Mouse (Mus musculus) midbrain, embryonic 12.5 days (tissue): Measurements from ENCODE around the gene Ajap1. TPM values are rescaled to one million over a fixed set of nuclear protein-coding genes. Genes with fewer than 3 reads are reported as not detected.
A peak's percentile ranks its signal among the peaks of the same experiment; 100 is the strongest.

Experiments
- ATAC-seq: fragments of 200-750 bp; cut with Nextera tagmentation; 2 replicates; pipeline ENCODE4 v1.8.0; 2017; ENCODE audit warnings: low read depth, moderate TSS enrichment, moderate library complexity; ENCODE audit not compliant: low FRiP score
- H3K27ac ChIP-seq: fragments of 300-500 bp; sonication (generic); replicated peaks from 2 replicates; pipeline ENCODE4 v1.5.1; 2016; ENCODE audit warnings: mild to moderate bottlenecking
- H3K27me3 ChIP-seq: fragments of 300-500 bp; sonication (generic); 2 replicates; pipeline ENCODE4 v1.6.1; 2016; ENCODE audit warnings: mild to moderate bottlenecking
- H3K36me3 ChIP-seq: fragments of 300-500 bp; sonication (generic); 2 replicates; pipeline ENCODE4 v1.6.1; 2016
- H3K4me1 ChIP-seq: fragments of 300-500 bp; sonication (generic); 2 replicates; pipeline ENCODE4 v1.6.1; 2016
- H3K4me2 ChIP-seq: fragments of 300-500 bp; sonication (generic); replicated peaks from 2 replicates; pipeline ENCODE4 v1.6.1; 2016; ENCODE audit warnings: mild to moderate bottlenecking, moderate library complexity
- H3K4me3 ChIP-seq: fragments of 300-500 bp; sonication (generic); 2 replicates; pipeline ENCODE4 v1.5.1; 2016; ENCODE audit warnings: mild to moderate bottlenecking
- H3K9ac ChIP-seq: fragments of 300-500 bp; sonication (generic); replicated peaks from 2 replicates; pipeline ENCODE4 v1.6.1; 2016; ENCODE audit warnings: mild to moderate bottlenecking, moderate library complexity
- H3K9me3 ChIP-seq: fragments of 300-500 bp; sonication (generic); 2 replicates; pipeline ENCODE4 v1.6.1; 2016; ENCODE audit warnings: mild to moderate bottlenecking
- WGBS: fragments of 180-500 bp; shearing (Covaris S2); methylation state at CpG from one replicate; pipeline ENCODE4 v1.1.7; 2016; 5-methylcytosine and 5-hydroxymethylcytosine counted together
- polyA plus RNA-seq: library from polyadenylated mRNA; unstranded; fragments of >200 nt; fragmentation: Nextera tagmentation; extraction: Ambion mirVana; gene quantifications from 2 replicates; pipeline ENCODE4 v1.2.1, GENCODE M21; 2016

The Ajap1 gene
- polyA plus RNA-seq, 1 experiment from 2014 or later = 3.3 TPM

GRCm38 (mm10) chr4:153387478-153387877, 95.1 kb downstream of the Ajap1 start:
- no peak overlapping the region for H3K4me3 ChIP-seq
- ATAC-seq = no peak
- no peaks in the 10 kb centered on the region for H3K9me3 ChIP-seq
- H3K4me2 ChIP-seq = no peak overlapping the region
- WGBS = 91% methylated on average over 12 of the region's 12 CpGs
- no peaks in the 10 kb centered on the region for H3K36me3 ChIP-seq
- no peak overlapping the region for H3K27ac ChIP-seq
- peaks cover 4% of the 10 kb centered on the region; the same call in 1 of the 2 replicates for H3K4me1 ChIP-seq
- no peaks in the 10 kb centered on the region for H3K27me3 ChIP-seq
- no peak overlapping the region for H3K9ac ChIP-seq

- Histone ChIP-seq H3K27me3 (no peaks in the 10 kb centered on the region), H3K4me2 (no peak overlapping the region), H3K4me1 (peaks cover 11% of the 10 kb centered on the region), H3K9ac (no peak overlapping the region), H3K27ac (no peak overlapping the region), H3K36me3 (no peaks in the 10 kb centered on the region), H3K4me3 (no peak overlapping the region), H3K9me3 (no peaks in the 10 kb centered on the region)
- no peak for ATAC-seq
- 43% methylated on average over 7 of the region's 7 CpGs for WGBS
These were observed 101.2 kb downstream of the Ajap1 start for GRCm38 (mm10) chr4:153381433-153381832.

GRCm38 (mm10) chr4:153380885-153381284, 101.7 kb downstream of the Ajap1 start:
- Histone ChIP-seq H3K9ac (no peak overlapping the region), H3K4me1 (peaks cover 11% of the 10 kb centered on the region), H3K9me3 (no peaks in the 10 kb centered on the region), H3K27me3 (no peaks in the 10 kb centered on the region), H3K36me3 (no peaks in the 10 kb centered on the region), H3K4me3 (no peak overlapping the region), H3K4me2 (no peak overlapping the region), H3K27ac (no peak overlapping the region)
- 78% methylated on average over 10 of the region's 10 CpGs for WGBS
- ATAC-seq = no peak

- H3K9ac ChIP-seq = no peak overlapping the region
- H3K9me3 ChIP-seq = no peaks in the 10 kb centered on the region
- peaks cover 6% of the 10 kb centered on the region; the same call in 1 of the 2 replicates for H3K4me1 ChIP-seq
- no peaks in the 10 kb centered on the region for H3K36me3 ChIP-seq
- H3K4me2 ChIP-seq = no peak overlapping the region
- no peaks in the 10 kb centered on the region for H3K27me3 ChIP-seq
- no peak overlapping the region for H3K27ac ChIP-seq
- no peak overlapping the region for H3K4me3 ChIP-seq
- ATAC-seq = no peak
- WGBS = 20% methylated on average over 6 of the region's 6 CpGs
These were observed 104.6 kb downstream of the Ajap1 start for GRCm38 (mm10) chr4:153377981-153378380.

- Histone ChIP-seq H3K4me3 (no peak overlapping the region), H3K9me3 (no peaks in the 10 kb centered on the region), H3K9ac (no peak overlapping the region), H3K27me3 (no peaks in the 10 kb centered on the region), H3K4me2 (no peak overlapping the region), H3K36me3 (no peaks in the 10 kb centered on the region), H3K4me1 (peaks cover 6% of the 10 kb centered on the region; the same call in 1 of the 2 replicates), H3K27ac (no peak overlapping the region)
- no peak for ATAC-seq
- WGBS = 79% methylated on average over 6 of the region's 6 CpGs
These were observed 108.4 kb downstream of the Ajap1 start for GRCm38 (mm10) chr4:153374233-153374632.

- no peaks in the 10 kb centered on the region for H3K36me3 ChIP-seq
- ATAC-seq = no peak
- H3K27ac ChIP-seq = no peak overlapping the region
- H3K4me1 ChIP-seq = peaks cover 6% of the 10 kb centered on the region; the same call in 1 of the 2 replicates
- H3K27me3 ChIP-seq = no peaks in the 10 kb centered on the region
- no peak overlapping the region for H3K9ac ChIP-seq
- WGBS = 94% methylated on average over 14 of the region's 14 CpGs
- H3K4me3 ChIP-seq = no peak overlapping the region
- H3K9me3 ChIP-seq = no peaks in the 10 kb centered on the region
- H3K4me2 ChIP-seq = no peak overlapping the region
These were observed 109.5 kb downstream of the Ajap1 start for GRCm38 (mm10) chr4:153373125-153373524.

GRCm38 (mm10) chr4:153368620-153369159, 113.9 kb downstream of the Ajap1 start:
- Histone ChIP-seq H3K27me3 (no peaks in the 10 kb centered on the region), H3K4me2 (no peak overlapping the region), H3K27ac (no peak overlapping the region), H3K9ac (no peak overlapping the region), H3K4me1 (no peaks in the 10 kb centered on the region), H3K36me3 (no peaks in the 10 kb centered on the region), H3K4me3 (no peak overlapping the region), H3K9me3 (no peaks in the 10 kb centered on the region)
- 71% methylated on average over 10 of the region's 10 CpGs for WGBS
- no peak for ATAC-seq

GRCm38 (mm10) chr4:153360868-153361545, 121.6 kb downstream of the Ajap1 start:
- peaks cover 10% of the 10 kb centered on the region for H3K4me1 ChIP-seq
- H3K9me3 ChIP-seq = no peaks in the 10 kb centered on the region

GRCm38 (mm10) chr4:153358243-153358550, 124.4 kb downstream of the Ajap1 start:
- H3K9ac ChIP-seq = no peak overlapping the region
- no peaks in the 10 kb centered on the region for H3K9me3 ChIP-seq
- ATAC-seq = no peak
- 0 out of 2 replicates have a peak overlapping the region, but pooled peaks have one; percentile 35 for H3K27ac ChIP-seq
- no peak overlapping the region for H3K4me2 ChIP-seq
- no peaks in the 10 kb centered on the region for H3K36me3 ChIP-seq
- H3K4me1 ChIP-seq = peaks cover 10% of the 10 kb centered on the region
- WGBS = 44% methylated on average over 7 of the region's 7 CpGs
- H3K27me3 ChIP-seq = 0 out of 2 replicates have a peak, but pooled peaks cover 3% of the 10 kb centered on the region
- no peak overlapping the region for H3K4me3 ChIP-seq

More at GRCm38 (mm10) chr4:153360868-153361545, 121.6 kb downstream of the Ajap1 start:
- no peaks in the 10 kb centered on the region for H3K36me3 ChIP-seq
- H3K9ac ChIP-seq = no peak overlapping the region
- ATAC-seq = no peak
- H3K27ac ChIP-seq = no peak overlapping the region
- 0 out of 2 replicates have a peak, but pooled peaks cover 2% of the 10 kb centered on the region for H3K27me3 ChIP-seq
- no peak overlapping the region for H3K4me2 ChIP-seq
- H3K4me3 ChIP-seq = no peak overlapping the region
- 73% methylated on average over 13 of the region's 13 CpGs for WGBS

GRCm38 (mm10) chr4:153357539-153358242, 124.9 kb downstream of the Ajap1 start:
- no peak overlapping the region for H3K4me3 ChIP-seq
- H3K9ac ChIP-seq = no peak overlapping the region
- 55% methylated on average over 9 of the region's 9 CpGs for WGBS
- H3K27ac ChIP-seq = 0 out of 2 replicates have a peak overlapping the region, but pooled peaks have one; percentile 35
- no peak for ATAC-seq
- H3K27me3 ChIP-seq = 0 out of 2 replicates have a peak, but pooled peaks cover 3% of the 10 kb centered on the region
- no peaks in the 10 kb centered on the region for H3K9me3 ChIP-seq
- H3K36me3 ChIP-seq = no peaks in the 10 kb centered on the region
- peaks cover 10% of the 10 kb centered on the region for H3K4me1 ChIP-seq
- H3K4me2 ChIP-seq = no peak overlapping the region

- Histone ChIP-seq H3K9me3 (no peaks in the 10 kb centered on the region), H3K27me3 (0 out of 2 replicates have a peak, but pooled peaks cover 3% of the 10 kb centered on the region), H3K27ac (no peak overlapping the region), H3K36me3 (no peaks in the 10 kb centered on the region), H3K4me2 (no peak overlapping the region), H3K4me1 (peaks cover 7% of the 10 kb centered on the region; the same call in 1 of the 2 replicates), H3K4me3 (no peak overlapping the region), H3K9ac (no peak overlapping the region)
- 94% methylated on average over 4 of the region's 4 CpGs for WGBS
- ATAC-seq = no peak
These were observed 126.4 kb downstream of the Ajap1 start for GRCm38 (mm10) chr4:153356236-153356635.

GRCm38 (mm10) chr4:153344999-153345398, 137.6 kb downstream of the Ajap1 start:
- ATAC-seq = no peak
- Histone ChIP-seq H3K27me3 (no peaks in the 10 kb centered on the region), H3K4me3 (no peak overlapping the region), H3K27ac (no peak overlapping the region), H3K36me3 (no peaks in the 10 kb centered on the region), H3K9ac (no peak overlapping the region), H3K4me2 (no peak overlapping the region), H3K9me3 (peaks cover 5% of the 10 kb centered on the region), H3K4me1 (peaks cover 4% of the 10 kb centered on the region; the same call in 1 of the 2 replicates)
- WGBS = 94% methylated on average over 3 of the region's 3 CpGs
